Mouse (Mus musculus): ENCODE data around the gene Tle4.
A peak's percentile ranks its signal among the peaks of the same experiment; 100 is the strongest.
"Not testable (repeated sequence)": the region's sequence is repeated elsewhere in the genome, so short reads cannot be mapped to it uniquely, and the experiment has no call there.

The Tle4 gene

GRCm38 (mm10) chr19:14597917-14598689 lies at the start of gene Tle4:
Gene Tle4, minus strand, starts transcription at chr19:14598051.
- DNase-seq (ENCODE audit: low read depth, low spot score), result peak; percentile 100

GRCm38 (mm10) chr19:14645666-14646065 lies 47.8 kb upstream of the Tle4 start:
- DNase-seq (ENCODE audit: low read depth, low spot score), result no peak

- DNase-seq (ENCODE audit: low read depth, low spot score), result no peak
Measured at GRCm38 (mm10) chr19:14644756-14645155, 46.9 kb upstream of the Tle4 start.

GRCm38 (mm10) chr19:14643091-14643490 lies 45.2 kb upstream of the Tle4 start:
- not testable (repeated sequence) for DNase-seq (ENCODE audit: low read depth, low spot score)

- no peak for DNase-seq (ENCODE audit: low read depth, low spot score)
Measured at GRCm38 (mm10) chr19:14642663-14643062, 44.8 kb upstream of the Tle4 start.

- DNase-seq (ENCODE audit: low read depth, low spot score), result no peak
Measured at GRCm38 (mm10) chr19:14635213-14635928, 37.5 kb upstream of the Tle4 start.

DNA sequence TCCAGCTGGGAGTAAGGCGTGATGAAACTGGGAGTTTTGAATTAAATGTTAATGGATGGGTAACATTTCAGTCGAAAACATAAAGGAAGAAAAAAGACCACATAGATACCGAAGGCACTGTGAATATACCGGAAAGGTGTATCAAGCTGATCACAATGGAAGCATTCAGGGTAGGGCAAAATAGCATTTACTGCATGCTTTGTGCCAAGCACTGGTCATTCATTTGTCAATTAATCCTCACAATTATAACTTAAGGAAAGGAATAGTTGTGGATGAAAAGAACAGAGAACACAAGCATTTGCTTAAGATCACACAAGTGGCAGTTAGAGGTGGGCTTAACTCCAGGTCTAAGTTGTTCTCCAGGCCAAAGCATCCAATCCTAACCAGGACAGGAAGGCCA lies 25.5 kb upstream of the Tle4 start:
- no peak for DNase-seq (ENCODE audit: low read depth, low spot score)

DNA sequence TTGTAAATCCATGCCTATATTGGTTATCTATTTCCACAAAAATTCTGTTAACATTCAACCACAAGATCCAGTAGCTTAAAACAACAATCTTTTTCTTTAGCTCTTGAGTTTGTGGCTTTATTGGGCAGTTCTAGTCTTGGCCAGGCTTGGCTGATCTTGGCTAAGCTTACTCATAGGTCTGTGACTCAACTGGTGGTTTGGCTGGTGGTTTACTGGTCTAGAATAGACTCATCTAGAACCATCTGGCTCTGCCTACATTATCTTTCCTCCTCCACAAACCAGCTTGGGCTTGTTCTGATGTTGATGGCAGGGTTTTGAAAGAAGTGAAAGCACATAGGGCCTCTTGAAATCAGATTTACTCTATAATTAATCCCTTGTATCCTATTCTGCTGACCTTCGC lies 22.7 kb upstream of the Tle4 start:
- no peak for DNase-seq (ENCODE audit: low read depth, low spot score)

DNA sequence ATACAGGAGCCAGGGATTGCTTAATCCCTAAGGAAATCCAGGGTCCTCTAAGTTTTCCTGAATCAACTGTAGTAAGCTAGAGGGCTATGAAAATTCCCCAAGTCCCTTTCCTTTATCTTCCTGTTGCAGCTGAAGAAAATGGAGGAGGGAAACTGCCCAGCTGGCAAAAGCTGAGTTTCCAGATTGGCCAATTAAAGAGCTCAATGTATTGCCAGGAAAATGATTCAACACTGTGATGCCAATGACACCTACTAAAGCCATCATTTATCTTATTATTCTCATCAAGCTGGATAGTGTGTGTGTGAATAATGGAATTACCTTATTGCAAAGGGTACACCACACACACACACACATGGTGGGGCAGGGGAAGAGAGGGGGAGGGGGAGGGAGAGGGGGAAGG lies 22.0 kb upstream of the Tle4 start:
- DNase-seq (ENCODE audit: low read depth, low spot score), result no peak

GRCm38 (mm10) chr19:14614816-14615215 lies 17.0 kb upstream of the Tle4 start:
- no peak for DNase-seq (ENCODE audit: low read depth, low spot score)

DNA sequence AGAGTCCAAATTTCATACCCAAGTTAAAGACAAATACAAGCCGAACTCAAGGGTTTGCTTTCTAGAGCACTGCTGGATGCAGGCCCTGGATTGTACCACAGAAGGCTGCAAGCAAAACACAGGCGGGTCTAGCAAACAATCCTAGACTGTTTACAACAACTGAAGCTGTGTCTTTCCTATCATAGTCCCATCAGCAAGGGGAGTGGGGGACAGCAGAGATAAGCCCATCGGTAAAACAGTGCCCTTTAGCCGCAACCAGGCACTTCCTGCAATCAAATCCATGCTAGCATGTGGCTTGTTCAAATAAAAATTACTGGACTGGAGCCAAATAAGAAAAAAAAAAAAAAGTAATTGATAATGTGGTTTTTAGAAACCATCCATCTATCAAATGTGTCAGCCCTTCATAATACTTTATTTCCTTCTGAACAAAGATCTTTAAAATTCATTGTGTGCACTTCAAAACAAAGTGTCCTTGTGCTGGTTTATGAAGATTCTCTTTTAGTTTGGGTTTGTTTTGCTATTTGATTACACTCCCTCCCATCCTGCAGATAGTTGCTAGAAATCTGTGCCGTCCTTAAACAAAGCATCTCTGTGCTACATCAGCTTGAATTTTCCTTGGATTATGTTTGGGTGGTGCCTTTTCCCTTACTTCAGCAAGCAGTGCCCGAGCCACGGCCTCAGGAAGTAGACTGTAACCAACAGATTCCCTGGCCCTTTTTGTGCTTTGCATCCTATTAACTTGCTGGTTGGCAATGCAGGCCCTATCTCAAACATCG lies 12.9 kb upstream of the Tle4 start:
- no peak for DNase-seq (ENCODE audit: low read depth, low spot score)

GRCm38 (mm10) chr19:14600841-14601240 lies 3.0 kb upstream of the Tle4 start:
- DNase-seq (ENCODE audit: low read depth, low spot score), result no peak

DNA sequence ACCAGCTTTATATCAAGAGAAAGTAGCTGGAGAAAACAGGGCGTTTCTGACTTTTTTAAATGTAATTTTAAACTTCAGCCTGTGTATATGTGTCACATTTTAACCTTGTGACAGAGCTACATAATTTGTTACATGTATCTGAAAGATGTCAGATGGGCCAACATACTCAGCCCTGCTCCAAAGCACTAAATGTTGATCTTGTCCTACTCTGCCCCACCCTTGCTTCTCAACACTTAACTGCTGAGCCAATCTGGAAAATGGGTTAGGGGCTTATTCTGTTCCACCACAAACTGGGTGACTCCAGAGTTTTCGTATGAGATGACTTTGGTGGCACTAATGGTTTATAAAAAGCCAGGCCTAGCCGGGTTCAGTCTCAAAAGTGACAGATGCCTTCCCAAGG lies 2.5 kb upstream of the Tle4 start:
- DNase-seq (ENCODE audit: low read depth, low spot score), result no peak

DNA sequence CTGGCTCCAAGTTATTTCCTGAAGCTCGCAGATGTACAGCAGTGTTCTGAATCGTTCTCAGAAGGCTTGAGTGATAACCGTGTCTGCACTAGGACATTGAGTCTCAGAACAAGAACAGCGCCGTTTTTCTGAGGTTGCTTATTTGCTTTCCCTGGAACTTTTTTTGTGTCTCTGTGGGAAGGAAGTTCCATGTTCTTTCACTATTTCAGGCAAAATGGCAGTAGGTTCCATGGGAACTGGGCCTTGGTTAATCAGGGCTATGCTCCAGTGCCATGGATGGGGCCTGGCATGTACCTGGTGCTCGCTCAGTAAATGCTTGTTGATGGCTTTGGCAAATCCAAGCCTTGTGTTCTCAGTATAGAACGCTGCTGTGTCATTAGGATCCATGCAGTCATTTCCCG lies 2.0 kb upstream of the Tle4 start:
- no peak for DNase-seq (ENCODE audit: low read depth, low spot score)

- no peak for DNase-seq (ENCODE audit: low read depth, low spot score)
Measured at GRCm38 (mm10) chr19:14598690-14599288, 938 bp upstream of the Tle4 start.

- DNase-seq (ENCODE audit: low read depth, low spot score), result no peak
Measured at GRCm38 (mm10) chr19:14596941-14597916, 622 bp downstream of the Tle4 start.

- no peak for DNase-seq (ENCODE audit: low read depth, low spot score)
Measured at GRCm38 (mm10) chr19:14596358-14596940, 1.4 kb downstream of the Tle4 start.

DNA sequence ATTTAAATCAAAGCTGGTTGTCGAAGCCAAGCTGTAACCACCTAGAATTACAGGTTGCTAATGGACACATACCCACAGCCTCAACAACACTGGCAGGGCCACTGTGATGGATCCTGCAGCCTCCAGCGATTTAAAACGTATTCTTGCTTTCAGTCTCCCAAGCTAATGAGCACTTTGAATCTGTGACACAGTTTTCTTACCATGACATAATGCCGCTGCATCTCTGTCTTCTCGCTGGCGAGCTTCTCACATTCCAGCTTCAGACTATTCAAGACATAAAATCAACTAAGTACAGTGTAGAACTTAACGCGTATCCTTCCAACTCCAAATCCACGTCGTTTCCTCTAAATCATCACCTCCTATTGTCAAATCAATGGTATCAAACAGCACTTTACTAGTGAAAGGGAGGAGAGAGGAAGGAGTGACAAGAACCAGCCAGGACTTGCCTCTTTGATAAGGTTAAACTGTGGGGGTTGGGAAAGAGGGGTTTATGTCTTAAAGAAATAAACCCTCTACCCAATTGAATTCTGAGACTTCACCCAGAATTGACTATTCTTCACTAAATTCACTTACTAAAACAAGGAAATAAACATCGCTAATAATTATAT lies 2.4 kb downstream of the Tle4 start:
- DNase-seq (ENCODE audit: low read depth, low spot score), result no peak

DNA sequence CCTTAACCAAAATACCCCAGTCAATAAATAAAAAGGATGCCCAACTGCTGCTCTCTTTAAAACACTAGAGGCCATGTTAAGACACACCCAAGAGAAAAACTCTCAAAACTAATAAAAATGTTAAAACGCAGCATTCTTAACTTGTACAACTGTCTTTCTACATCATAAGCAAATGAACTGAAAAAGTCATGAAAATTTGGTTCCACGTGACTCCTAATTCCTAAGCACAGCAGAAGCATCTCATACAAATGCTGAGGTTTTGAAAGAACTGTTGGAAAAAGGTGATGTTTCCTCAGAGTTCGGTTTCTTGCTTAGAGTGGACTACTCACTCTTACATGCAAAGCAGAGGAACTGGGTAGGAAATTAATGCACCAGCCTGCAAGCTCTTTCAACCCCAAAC lies 3.3 kb downstream of the Tle4 start:
- no peak for DNase-seq (ENCODE audit: low read depth, low spot score)

Data from retina, adult 2 months (tissue).